Mouse (Mus musculus) lung, postnatal 0 days (tissue): ENCODE measurements around the gene Rara. TPM values are rescaled to one million over a fixed set of nuclear protein-coding genes. Genes with fewer than 3 reads are reported as not detected.
A peak's percentile ranks its signal among the peaks of the same experiment; 100 is the strongest.
"Not testable (repeated sequence)": the region's sequence is repeated elsewhere in the genome, so short reads cannot be mapped to it uniquely, and the experiment has no call there.

ENCODE experiments used
- ATAC-seq: fragments of 200-750 bp; cut with Nextera tagmentation; 2 replicates; pipeline ENCODE4 v1.8.0; 2017; ENCODE audit warnings: moderate library complexity
- DNase-seq: peaks from one replicate; pipeline ENCODE4 v3.0.0-alpha.2; 2016; ENCODE audit warnings: low spot score
- H3K27ac ChIP-seq: fragments of 300-500 bp; sonication (generic); 2 replicates; pipeline ENCODE4 v1.5.1; 2014; ENCODE audit warnings: antibody characterized with exemption, mild to moderate bottlenecking, low read length, mixed read lengths
- H3K27me3 ChIP-seq: fragments of 300-500 bp; sonication (generic); replicated peaks from 2 replicates; pipeline ENCODE4 v1.6.1; 2014; ENCODE audit warnings: low read length, mixed read lengths; ENCODE audit not compliant: insufficient read depth
- H3K36me3 ChIP-seq: fragments of 300-500 bp; sonication (generic); 2 replicates; pipeline ENCODE4 v1.6.1; 2014; ENCODE audit warnings: low read length, mixed read lengths; ENCODE audit not compliant: insufficient read depth
- H3K4me1 ChIP-seq: fragments of 300-500 bp; sonication (generic); 2 replicates; pipeline ENCODE4 v1.6.1; 2014; ENCODE audit warnings: antibody characterized with exemption, low read depth, low read length, mixed read lengths; ENCODE audit not compliant: insufficient read depth
- H3K4me2 ChIP-seq: fragments of 300-500 bp; sonication (generic); replicated peaks from 2 replicates; pipeline ENCODE4 v1.6.1; 2014; ENCODE audit warnings: low read depth, mild to moderate bottlenecking, low read length, moderate library complexity, mixed read lengths
- H3K4me3 ChIP-seq: fragments of 300-500 bp; sonication (generic); 2 replicates; pipeline ENCODE4 v1.5.1; 2014; ENCODE audit warnings: low read depth, low read length
- H3K9ac ChIP-seq: fragments of 300-500 bp; sonication (generic); replicated peaks from 2 replicates; pipeline ENCODE4 v1.6.1; 2014; ENCODE audit warnings: low read depth, mild to moderate bottlenecking
- H3K9me3 ChIP-seq: fragments of 300-500 bp; sonication (generic); 2 replicates; pipeline ENCODE4 v1.6.1; 2016; ENCODE audit warnings: low read length, mixed read lengths
- CTCF ChIP-seq: IDR thresholded peaks from 2 replicates; pipeline ENCODE4 v1.5.1; 2016; ENCODE audit warnings: antibody characterized with exemption, mild to moderate bottlenecking
- EP300 ChIP-seq: IDR thresholded peaks from 2 replicates; pipeline ENCODE4 v1.6.1; 2016; ENCODE audit warnings: antibody characterized with exemption, mild to moderate bottlenecking, control low read depth
- WGBS: fragments of 180-500 bp; shearing (Covaris S2); extraction: QIAGEN DNeasy Blood & Tissue Kit; methylation state at CpG from one replicate; pipeline ENCODE4 v1.1.7; 2014; 5-methylcytosine and 5-hydroxymethylcytosine counted together
- polyA plus RNA-seq: library from polyadenylated mRNA; unstranded; fragments of >200 nt; fragmentation: Nextera tagmentation; extraction: Ambion mirVana; gene quantifications from 2 replicates; pipeline ENCODE4 v1.2.1, GENCODE M21; 2015

Gene Rara
- polyA plus RNA-seq, 1 experiment from 2014 or later, result 26.2 TPM

- H3K27ac ChIP-seq, result no peak overlapping the region
- H3K27me3 ChIP-seq, result no peaks in the 10 kb centered on the region
- H3K4me3 ChIP-seq, result no peak overlapping the region
- H3K4me2 ChIP-seq, result no peak overlapping the region
- TF ChIP-seq CTCF (peak; percentile 80), EP300 (no peak)
- no peak overlapping the region for H3K9ac ChIP-seq
- 25% methylated on average over 6 of the region's 6 CpGs for WGBS
- ATAC-seq (no peak), DNase-seq (peak; percentile 83)
- no peaks in the 10 kb centered on the region for H3K36me3 ChIP-seq
- H3K4me1 ChIP-seq, result no peaks in the 10 kb centered on the region
- no peaks in the 10 kb centered on the region for H3K9me3 ChIP-seq
These were observed 18.0 kb upstream of the Rara start for GRCm38 (mm10) chr11:98909654-98910053.

GRCm38 (mm10) chr11:98910415-98910814 is 17.2 kb upstream of the Rara start:
- Histone ChIP-seq H3K9me3 (no peaks in the 10 kb centered on the region), H3K4me1 (no peaks in the 10 kb centered on the region), H3K27me3 (no peaks in the 10 kb centered on the region), H3K9ac (no peak overlapping the region), H3K27ac (no peak overlapping the region), H3K4me3 (no peak overlapping the region), H3K4me2 (no peak overlapping the region), H3K36me3 (no peaks in the 10 kb centered on the region)
- DNase-seq (no peak), ATAC-seq (no peak)
- 73% methylated on average over 11 of the region's 11 CpGs for WGBS
- TF ChIP-seq EP300 (no peak), CTCF (no peak)

DNA sequence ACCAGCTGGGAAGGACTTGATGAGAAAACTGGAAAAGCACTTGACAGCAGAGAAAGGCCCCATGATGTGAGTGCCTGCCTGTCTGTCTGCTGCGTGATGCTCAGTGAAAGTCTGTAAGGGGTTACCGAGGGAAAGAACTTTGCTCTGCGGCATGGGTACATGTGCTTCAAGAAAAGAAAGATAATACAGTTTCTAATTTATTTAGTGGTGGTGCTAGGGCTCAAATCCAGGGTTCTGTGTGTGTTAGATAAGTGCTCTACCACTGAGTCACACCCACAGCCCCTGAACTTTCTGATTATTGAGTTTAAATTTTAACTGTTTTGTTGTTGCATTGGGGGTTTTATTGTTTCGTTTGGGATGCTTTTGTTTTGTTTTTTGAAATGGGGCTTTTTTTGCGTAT is 16.1 kb upstream of the Rara start:
- no peak overlapping the region for H3K9ac ChIP-seq
- no peaks in the 10 kb centered on the region for H3K27me3 ChIP-seq
- no peak overlapping the region for H3K4me3 ChIP-seq
- no peaks in the 10 kb centered on the region for H3K36me3 ChIP-seq
- WGBS, result 84% methylated on average over 5 of the region's 5 CpGs
- no peak for TF ChIP-seq EP300
- H3K4me2 ChIP-seq, result no peak overlapping the region
- no peaks in the 10 kb centered on the region for H3K4me1 ChIP-seq
- H3K27ac ChIP-seq, result no peak overlapping the region
- ATAC-seq (no peak), DNase-seq (no peak)
- no peaks in the 10 kb centered on the region for H3K9me3 ChIP-seq

- no peak overlapping the region for H3K9ac ChIP-seq
- peak; percentile 13; the same call in 1 of the 2 replicates for ATAC-seq
- H3K36me3 ChIP-seq, result no peaks in the 10 kb centered on the region
- 41% methylated on average over 11 of the region's 11 CpGs for WGBS
- H3K4me2 ChIP-seq, result no peak overlapping the region
- no peak overlapping the region for H3K4me3 ChIP-seq
- TF ChIP-seq CTCF (no peak), EP300 (no peak)
- no peak overlapping the region for H3K27ac ChIP-seq
- H3K27me3 ChIP-seq, result no peaks in the 10 kb centered on the region
- no peaks in the 10 kb centered on the region for H3K4me1 ChIP-seq
- no peaks in the 10 kb centered on the region for H3K9me3 ChIP-seq
- DNase-seq, result no peak
These were observed 13.4 kb upstream of the Rara start for GRCm38 (mm10) chr11:98914196-98914595.

DNA sequence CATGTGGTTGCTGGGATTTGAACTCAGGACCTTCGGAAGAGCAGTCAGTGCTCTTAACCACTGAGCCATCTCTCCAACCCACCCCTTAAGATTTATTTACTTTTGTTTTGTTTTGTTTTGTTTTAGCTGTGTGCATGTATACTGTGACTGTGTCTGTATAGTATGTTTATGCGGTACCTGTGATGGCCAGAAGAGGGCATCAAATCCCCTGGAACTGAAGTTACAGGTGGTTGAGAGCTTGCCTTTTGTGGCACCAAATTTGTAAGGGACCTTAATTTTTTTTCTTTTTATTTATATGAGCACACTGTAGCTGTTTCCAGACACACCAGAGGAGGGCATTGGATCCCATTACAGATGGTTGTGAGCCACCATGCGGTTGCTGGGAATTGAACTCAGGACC is 11.2 kb upstream of the Rara start:
- H3K4me1 ChIP-seq, H3K4me2 ChIP-seq, ATAC-seq, H3K9ac ChIP-seq, H3K27me3 ChIP-seq, H3K36me3 ChIP-seq, H3K9me3 ChIP-seq, H3K4me3 ChIP-seq, DNase-seq, H3K27ac ChIP-seq: not testable (repeated sequence)
- peak; percentile 61 for TF ChIP-seq CTCF
- 96% methylated on average over 3 of the region's 3 CpGs for WGBS

DNA sequence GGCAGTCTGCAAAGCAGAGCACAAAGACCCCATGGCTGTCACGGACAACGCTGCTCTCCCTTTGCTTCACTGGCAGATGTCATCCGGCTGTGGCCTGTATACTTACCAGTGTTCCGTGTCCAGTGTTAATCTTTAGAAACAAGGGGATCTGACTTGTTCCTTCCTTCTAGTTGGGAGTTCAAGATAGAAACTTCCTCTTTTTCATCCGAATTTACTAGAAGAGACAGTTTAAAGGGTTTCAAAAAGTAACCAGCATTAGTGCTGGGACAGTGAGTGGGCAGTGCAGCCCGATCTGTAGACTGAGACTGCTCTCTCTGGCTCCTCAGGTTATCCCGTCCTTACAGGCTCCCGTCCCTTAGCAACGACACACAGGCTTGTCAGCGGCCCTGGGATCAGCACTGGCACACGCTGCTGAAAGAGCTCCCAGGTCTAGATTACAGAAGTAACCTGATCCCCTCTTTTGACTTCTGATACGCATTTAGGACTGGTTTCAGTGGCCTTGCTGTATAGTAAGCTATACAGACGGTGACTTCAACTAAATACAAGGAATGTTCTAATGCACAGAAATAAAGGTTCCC is 10.1 kb upstream of the Rara start:
- Histone ChIP-seq H3K36me3 (no peaks in the 10 kb centered on the region), H3K4me2 (no peak overlapping the region), H3K4me3 (no peak overlapping the region), H3K9ac (no peak overlapping the region), H3K27me3 (no peaks in the 10 kb centered on the region), H3K4me1 (no peaks in the 10 kb centered on the region), H3K9me3 (no peaks in the 10 kb centered on the region), H3K27ac (peak overlapping the region; percentile 43)
- DNase-seq (no peak), ATAC-seq (no peak)
- WGBS, result 65% methylated on average over 13 of the region's 13 CpGs
- TF ChIP-seq EP300 (no peak), CTCF (no peak)

DNA sequence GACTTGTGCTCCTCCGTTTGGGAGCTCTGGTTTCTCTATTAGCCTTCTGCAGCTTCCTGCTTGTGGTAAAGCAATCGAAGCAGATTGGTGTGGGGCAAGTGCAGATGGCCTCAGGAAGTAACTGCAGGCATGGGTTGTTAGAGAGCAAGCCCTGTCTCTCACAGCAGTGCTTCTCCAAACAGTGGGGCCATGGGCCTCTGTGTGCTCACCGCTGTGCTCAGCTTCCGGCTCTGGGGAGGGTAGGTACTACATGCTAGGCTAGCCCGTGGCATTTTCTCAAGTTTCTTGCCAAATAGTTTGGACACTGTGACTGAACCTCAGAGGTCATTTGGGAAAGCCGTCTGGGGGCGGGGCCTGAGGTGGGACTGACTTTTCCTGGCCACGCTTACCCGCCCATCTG is 9.4 kb upstream of the Rara start:
- WGBS, result 40% methylated on average over 9 of the region's 9 CpGs
- H3K4me1 ChIP-seq, result no peaks in the 10 kb centered on the region
- peak; percentile 43 for ATAC-seq
- H3K9me3 ChIP-seq, result no peaks in the 10 kb centered on the region
- H3K4me2 ChIP-seq, result no peak overlapping the region
- peak overlapping the region; percentile 43 for H3K27ac ChIP-seq
- no peaks in the 10 kb centered on the region for H3K27me3 ChIP-seq
- TF ChIP-seq EP300 (no peak), CTCF (peak; percentile 22; the same call in 1 of the 2 replicates)
- DNase-seq, result peak; percentile 84
- H3K36me3 ChIP-seq, result no peaks in the 10 kb centered on the region
- H3K9ac ChIP-seq, result no peak overlapping the region
- no peak overlapping the region for H3K4me3 ChIP-seq
